Mouse (Mus musculus): ENCODE measurements around the gene Ceacam18. TPM values are rescaled to one million over a fixed set of nuclear protein-coding genes. Genes with fewer than 3 reads are reported as not detected.
A peak's percentile ranks its signal among the peaks of the same experiment; 100 is the strongest.

Gene Ceacam18
- polyA plus RNA-seq (2012; rRNA removed): 0.13 TPM in 1 of 2 replicates, not detected in the other

DNA sequence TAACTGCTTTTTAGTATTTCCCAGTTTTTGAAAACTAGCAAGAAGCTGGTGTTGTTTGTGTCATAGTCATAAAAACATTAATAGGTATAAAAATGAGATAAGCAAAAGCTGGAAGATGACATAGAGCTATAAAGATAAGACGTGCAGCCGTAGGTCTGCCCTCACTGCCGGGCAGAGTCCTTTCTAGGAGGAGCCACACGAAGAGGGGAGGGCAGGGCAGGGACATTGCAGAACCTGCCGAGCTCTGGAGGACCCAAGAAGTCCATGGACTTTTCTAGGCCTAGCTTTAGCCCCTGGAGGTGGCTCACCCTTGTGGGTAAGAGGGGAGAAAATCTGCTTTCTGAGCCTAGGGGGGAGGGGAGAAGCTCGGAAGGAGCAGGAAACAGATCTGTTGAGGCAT, at the start of gene Ceacam18:
Gene Ceacam18, plus strand, starts transcription at position 208 of the 400 bp plus-strand sequence.
- 70% methylated on average over 6 of the region's 6 CpGs for WGBS
- no peak within 1 kb of the TSS for H3K27ac ChIP-seq (ENCODE audit: insufficient read depth, low read length)

DNA sequence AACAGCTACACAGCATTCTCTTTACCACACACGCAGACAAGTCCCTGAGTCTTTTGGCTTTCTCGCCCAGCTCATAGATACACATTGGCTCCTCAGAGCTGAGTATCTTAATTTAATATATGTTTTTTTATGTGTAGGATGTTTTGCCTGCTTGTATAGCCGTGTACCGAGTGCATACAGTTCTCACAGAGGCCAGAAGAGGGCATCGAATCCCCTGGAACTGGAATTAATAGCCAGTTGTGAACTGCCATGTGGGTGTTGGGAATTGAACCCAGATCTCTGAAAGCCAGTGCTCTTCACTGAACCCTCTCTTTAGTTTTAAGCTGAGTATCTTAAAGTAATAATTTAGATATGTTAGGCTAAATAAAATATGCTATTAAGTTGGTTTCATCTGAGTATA, 49.7 kb upstream of the Ceacam18 start:
- no peak overlapping the region for H3K4me3 ChIP-seq (replicated peaks; ENCODE audit: insufficient read depth, low read depth, low read length)
- no peak for TF ChIP-seq POLR2A (IDR thresholded peaks at IDR 0.05; ENCODE audit: borderline replicate concordance, insufficient read depth, low read length)
- TF ChIP-seq CTCF (IDR thresholded peaks at IDR 0.05; ENCODE audit: borderline replicate concordance, insufficient read depth, low read depth, low read length): no peak
- no peak for DNase-seq
- no peaks in the 10 kb centered on the region for H3K27me3 ChIP-seq (ENCODE audit: control insufficient read depth, insufficient read depth, low read length)
- H3K4me1 ChIP-seq (ENCODE audit: control insufficient read depth, insufficient read depth, low read length): peaks cover 7% of the 10 kb centered on the region
- WGBS: 83% methylated on average over 5 of the region's 5 CpGs
- no peak overlapping the region for H3K27ac ChIP-seq (ENCODE audit: insufficient read depth, low read length)

More for the DNA sequence above, at the start of gene Ceacam18:
- no peak within 1 kb of the TSS for H3K4me3 ChIP-seq (replicated peaks; ENCODE audit: insufficient read depth, low read depth, low read length)
- H3K4me1 ChIP-seq (ENCODE audit: control insufficient read depth, insufficient read depth, low read length): no peaks in the 10 kb centered on the region
- no peak for DNase-seq
- TF ChIP-seq POLR2A (IDR thresholded peaks at IDR 0.05; ENCODE audit: borderline replicate concordance, insufficient read depth, low read length) (no peak), CTCF (IDR thresholded peaks at IDR 0.05; ENCODE audit: borderline replicate concordance, insufficient read depth, low read depth, low read length) (no peak)
- H3K27me3 ChIP-seq (ENCODE audit: control insufficient read depth, insufficient read depth, low read length): no peaks in the 10 kb centered on the region

DNA sequence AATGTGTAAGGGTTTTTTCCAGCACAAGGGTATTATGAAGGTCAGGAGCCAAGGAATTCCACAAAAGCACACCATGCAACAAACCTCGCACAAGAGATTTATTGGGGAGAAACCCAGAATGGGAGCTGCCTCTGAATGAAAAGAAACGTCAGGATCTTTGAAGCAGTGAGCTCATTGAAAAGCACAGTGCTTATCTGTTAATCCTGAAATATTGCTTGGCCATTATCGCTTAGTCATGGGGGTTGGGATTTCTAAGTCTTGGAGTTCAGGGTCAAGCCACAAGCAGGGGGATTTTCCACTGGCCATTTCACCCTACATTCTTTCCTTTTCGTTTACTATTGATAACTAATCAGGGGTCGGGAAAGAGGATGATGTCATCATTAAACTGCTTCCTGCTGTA, 32.6 kb upstream of the Ceacam18 start:
- H3K4me1 ChIP-seq (ENCODE audit: control insufficient read depth, insufficient read depth, low read length): no peaks in the 10 kb centered on the region
- no peaks in the 10 kb centered on the region; the same call in 1 of the 2 replicates for H3K27me3 ChIP-seq (ENCODE audit: control insufficient read depth, insufficient read depth, low read length)
- no peak for DNase-seq
- H3K4me3 ChIP-seq (replicated peaks; ENCODE audit: insufficient read depth, low read depth, low read length): no peak overlapping the region
- no peak overlapping the region for H3K27ac ChIP-seq (ENCODE audit: insufficient read depth, low read length)
- 41% methylated on average over 5 of the region's 5 CpGs for WGBS
- no peak for TF ChIP-seq POLR2A (IDR thresholded peaks at IDR 0.05; ENCODE audit: borderline replicate concordance, insufficient read depth, low read length)
- no peak for TF ChIP-seq CTCF (IDR thresholded peaks at IDR 0.05; ENCODE audit: borderline replicate concordance, insufficient read depth, low read depth, low read length)

DNA sequence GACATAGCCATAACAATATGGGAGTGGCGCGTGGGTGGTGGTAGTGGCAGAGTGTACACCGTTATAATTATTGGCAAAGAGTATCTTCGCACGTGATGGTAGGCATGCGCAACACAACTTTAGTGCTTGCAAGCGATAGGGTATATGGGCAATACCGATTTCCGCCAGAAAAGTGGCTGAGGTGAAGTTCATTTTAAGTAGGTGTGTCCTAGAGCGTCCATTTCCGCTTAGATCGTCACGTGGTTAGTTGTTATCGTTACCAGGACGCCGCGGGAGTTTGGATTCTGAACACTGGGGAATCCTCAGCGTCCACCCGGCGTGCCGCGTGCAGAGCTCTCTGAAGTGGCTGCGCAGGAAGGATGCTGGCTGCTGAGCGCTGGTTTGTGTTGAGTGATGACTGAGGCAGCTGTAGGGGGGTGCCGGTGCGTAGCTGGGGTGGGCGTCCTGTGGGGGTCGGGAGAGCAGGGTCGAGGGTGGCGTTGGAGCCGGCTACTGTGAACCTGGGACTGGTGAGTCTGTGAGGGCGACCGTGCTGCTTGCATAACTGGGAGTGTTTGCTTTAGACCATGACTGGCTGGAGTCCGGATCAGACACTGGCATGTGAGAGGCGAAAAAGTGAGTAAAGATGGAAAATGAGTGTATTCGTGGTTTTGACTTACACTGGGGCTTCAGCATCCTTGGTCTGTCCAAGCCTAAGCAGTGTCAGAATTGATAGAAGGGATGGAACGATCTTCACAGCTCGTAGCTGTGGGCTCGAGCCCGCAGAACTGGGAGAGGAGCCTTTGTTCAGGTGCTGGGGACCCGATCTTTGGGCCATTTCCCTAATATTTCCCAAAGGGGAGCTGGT, 27.4 kb upstream of the Ceacam18 start, which contains the start of gene Zfp819:
Gene Zfp819, plus strand, starts transcription at position 274 of the 847 bp plus-strand sequence.
- no peak for TF ChIP-seq CTCF (IDR thresholded peaks at IDR 0.05; ENCODE audit: borderline replicate concordance, insufficient read depth, low read depth, low read length)
- Histone ChIP-seq H3K27ac (ENCODE audit: insufficient read depth, low read length) (no peak within 1 kb of the TSS), H3K27me3 (ENCODE audit: control insufficient read depth, insufficient read depth, low read length) (no peaks in the 10 kb centered on the region; the same call in 1 of the 2 replicates), H3K4me3 (replicated peaks; ENCODE audit: insufficient read depth, low read depth, low read length) (peak within 1 kb of the TSS; percentile 30), H3K4me1 (ENCODE audit: control insufficient read depth, insufficient read depth, low read length) (no peaks in the 10 kb centered on the region)
- peak; percentile 25 to 30 for DNase-seq
- 13% methylated on average over 41 of the region's 41 CpGs for WGBS

DNA sequence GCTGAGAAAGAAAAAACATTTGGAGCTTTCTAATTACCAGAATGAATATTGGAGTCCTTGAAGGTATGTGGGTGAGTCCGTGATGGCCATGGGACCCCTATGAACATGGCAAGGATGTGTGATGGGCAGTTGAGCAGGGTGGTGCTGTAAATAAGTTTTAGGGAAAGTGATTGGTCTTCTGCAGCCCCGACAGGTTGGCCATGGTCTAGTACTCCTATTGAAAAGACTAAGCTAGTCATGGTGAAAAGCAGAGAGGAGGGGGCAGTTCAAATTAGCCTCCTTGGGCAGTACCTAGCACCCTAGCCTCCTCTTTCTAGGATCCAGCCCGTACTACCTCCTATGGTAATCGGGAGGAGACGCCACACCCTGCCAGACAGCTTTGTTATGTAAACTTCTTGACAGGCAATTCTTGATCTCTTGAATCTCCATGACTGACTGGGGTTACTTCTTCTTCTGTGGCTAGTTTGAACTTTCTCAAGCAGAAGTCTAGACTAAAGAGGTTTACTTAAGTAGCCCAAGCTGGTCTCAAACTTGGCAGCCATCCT, 26.7 kb upstream of the Ceacam18 start:
- no peak for DNase-seq
- H3K4me1 ChIP-seq (ENCODE audit: control insufficient read depth, insufficient read depth, low read length): no peaks in the 10 kb centered on the region
- no peaks in the 10 kb centered on the region; the same call in 1 of the 2 replicates for H3K27me3 ChIP-seq (ENCODE audit: control insufficient read depth, insufficient read depth, low read length)
- no peak overlapping the region for H3K4me3 ChIP-seq (replicated peaks; ENCODE audit: insufficient read depth, low read depth, low read length)
- no peak overlapping the region for H3K27ac ChIP-seq (ENCODE audit: insufficient read depth, low read length)
- no peak for TF ChIP-seq POLR2A (IDR thresholded peaks at IDR 0.05; ENCODE audit: borderline replicate concordance, insufficient read depth, low read length)
- no peak for TF ChIP-seq CTCF (IDR thresholded peaks at IDR 0.05; ENCODE audit: borderline replicate concordance, insufficient read depth, low read depth, low read length)
- WGBS: 36% methylated on average over 5 of the region's 5 CpGs

DNA sequence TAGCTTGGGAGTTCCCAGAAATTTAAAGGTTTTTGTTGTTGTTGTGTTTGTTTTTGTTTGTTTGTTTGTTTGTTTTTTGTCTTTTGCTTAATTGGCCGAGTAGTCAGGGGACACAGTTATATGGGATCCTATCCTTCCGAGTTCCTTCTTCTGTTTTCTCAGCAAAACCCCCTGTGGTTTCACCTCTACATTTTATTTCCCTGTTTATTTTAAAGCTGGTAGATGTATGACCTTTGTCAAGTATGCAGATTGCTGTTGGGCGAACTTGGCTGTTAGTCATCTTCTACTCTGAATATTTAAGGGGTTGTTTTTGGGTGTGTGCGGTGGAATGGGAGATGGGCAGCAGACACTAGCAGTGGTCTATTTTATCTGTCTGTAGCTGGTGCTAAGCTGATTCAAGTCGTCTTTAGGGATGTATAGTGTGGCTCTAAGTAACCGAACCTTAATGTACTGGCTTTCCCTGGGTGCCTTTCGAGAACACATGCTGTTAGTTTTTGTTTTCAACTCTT, 26.1 kb upstream of the Ceacam18 start:
- 80% methylated on average over 7 of the region's 7 CpGs for WGBS

DNA sequence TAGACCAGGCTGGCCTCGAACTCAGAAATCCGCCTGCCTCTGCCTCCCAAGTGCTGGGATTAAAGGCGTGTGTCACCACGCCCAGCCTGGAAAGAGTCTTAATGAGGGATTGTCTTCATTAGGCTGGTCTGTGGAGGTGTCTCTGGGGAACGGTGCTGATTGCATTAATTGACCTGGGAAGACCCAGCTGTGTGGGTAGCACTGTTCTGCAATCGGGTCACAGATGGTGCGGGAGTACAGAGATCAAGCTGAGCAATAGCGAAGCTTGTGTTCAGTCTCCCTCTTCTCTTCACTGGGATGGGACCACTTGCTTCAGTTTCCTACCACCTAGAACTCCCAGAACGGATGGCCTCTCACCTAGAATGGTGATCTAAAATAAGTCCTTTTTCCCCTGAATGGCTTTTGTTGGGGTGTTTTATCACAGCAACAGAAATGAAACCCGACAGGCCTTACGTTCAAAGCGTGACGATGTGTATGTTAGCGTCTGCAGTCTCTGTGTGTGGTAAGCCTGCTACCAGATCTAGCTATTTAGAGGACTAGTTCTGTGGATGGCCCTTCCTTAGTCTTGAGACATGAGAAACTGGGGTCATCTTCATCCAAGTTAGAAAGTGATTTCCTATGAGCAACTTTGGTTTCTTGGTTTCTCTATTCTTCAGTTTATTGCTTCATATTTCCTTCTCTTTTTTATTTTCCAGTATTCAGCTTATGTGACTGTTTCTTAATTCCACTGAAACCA, 20.5 kb upstream of the Ceacam18 start:
- Histone ChIP-seq H3K4me3 (replicated peaks; ENCODE audit: insufficient read depth, low read depth, low read length) (no peak overlapping the region), H3K27me3 (ENCODE audit: control insufficient read depth, insufficient read depth, low read length) (no peaks in the 10 kb centered on the region; the same call in 1 of the 2 replicates), H3K27ac (ENCODE audit: insufficient read depth, low read length) (no peak overlapping the region), H3K4me1 (ENCODE audit: control insufficient read depth, insufficient read depth, low read length) (no peaks in the 10 kb centered on the region)
- WGBS: 88% methylated on average over 14 of the region's 14 CpGs
- no peak for DNase-seq
- TF ChIP-seq CTCF (IDR thresholded peaks at IDR 0.05; ENCODE audit: borderline replicate concordance, insufficient read depth, low read depth, low read length) (no peak), POLR2A (IDR thresholded peaks at IDR 0.05; ENCODE audit: borderline replicate concordance, insufficient read depth, low read length) (no peak)

More for the DNA sequence above, 26.1 kb upstream of the Ceacam18 start:
- Histone ChIP-seq H3K4me1 (ENCODE audit: control insufficient read depth, insufficient read depth, low read length) (no peaks in the 10 kb centered on the region), H3K27ac (ENCODE audit: insufficient read depth, low read length) (no peak overlapping the region), H3K4me3 (replicated peaks; ENCODE audit: insufficient read depth, low read depth, low read length) (no peak overlapping the region), H3K27me3 (ENCODE audit: control insufficient read depth, insufficient read depth, low read length) (no peaks in the 10 kb centered on the region; the same call in 1 of the 2 replicates)
- TF ChIP-seq POLR2A (IDR thresholded peaks at IDR 0.05; ENCODE audit: borderline replicate concordance, insufficient read depth, low read length) (no peak), CTCF (IDR thresholded peaks at IDR 0.05; ENCODE audit: borderline replicate concordance, insufficient read depth, low read depth, low read length) (no peak)
- DNase-seq: no peak

All from cerebellum, adult 2 months (tissue).